Mouse (Mus musculus) limb, embryonic 15.5 days (tissue): ENCODE data around the gene Gm21830. TPM values are rescaled to one million over a fixed set of nuclear protein-coding genes. Genes with fewer than 3 reads are reported as not detected.
"Not testable (repeated sequence)": the region's sequence is repeated elsewhere in the genome, so short reads cannot be mapped to it uniquely, and the experiment has no call there.

Experiments
- ATAC-seq: fragments of 200-750 bp; cut with Nextera tagmentation; 2 replicates; pipeline ENCODE4 v1.8.0; 2017; ENCODE audit warnings: low read depth, moderate TSS enrichment; ENCODE audit not compliant: insufficient number of reproducible peaks, low FRiP score, low TSS enrichment
- H3K27ac ChIP-seq: fragments of 300-500 bp; sonication (generic); 2 replicates; pipeline ENCODE4 v1.5.1; 2015; ENCODE audit warnings: moderate library complexity, mild to moderate bottlenecking, inconsistent platforms
- H3K27me3 ChIP-seq: fragments of 300-500 bp; sonication (generic); 2 replicates; pipeline ENCODE4 v1.6.1; 2015; ENCODE audit warnings: inconsistent platforms
- H3K36me3 ChIP-seq: fragments of 300-500 bp; sonication (generic); 2 replicates; pipeline ENCODE4 v1.6.1; 2015; ENCODE audit warnings: inconsistent platforms
- H3K4me1 ChIP-seq: fragments of 300-500 bp; sonication (generic); 2 replicates; pipeline ENCODE4 v1.6.1; 2015; ENCODE audit warnings: inconsistent platforms
- H3K4me2 ChIP-seq: fragments of 300-500 bp; sonication (generic); 2 replicates; pipeline ENCODE4 v1.6.1; 2015; ENCODE audit warnings: mild to moderate bottlenecking, inconsistent platforms
- H3K4me3 ChIP-seq: fragments of 300-500 bp; sonication (generic); 2 replicates; pipeline ENCODE4 v1.5.1; 2015; ENCODE audit warnings: mild to moderate bottlenecking, inconsistent platforms
- H3K9ac ChIP-seq: fragments of 300-500 bp; sonication (generic); 2 replicates; pipeline ENCODE4 v1.6.1; 2015; ENCODE audit warnings: inconsistent platforms
- H3K9me3 ChIP-seq: fragments of 300-500 bp; sonication (generic); 2 replicates; pipeline ENCODE4 v1.6.1; 2016; ENCODE audit warnings: inconsistent platforms
- WGBS: fragments of 180-500 bp; shearing (Covaris S2); methylation state at CpG from one replicate; pipeline ENCODE4 v1.1.7; 2015; 5-methylcytosine and 5-hydroxymethylcytosine counted together
- polyA plus RNA-seq: library from polyadenylated mRNA; unstranded; fragments of >200 nt; fragmentation: Nextera tagmentation; extraction: Ambion mirVana; gene quantifications from 2 replicates; pipeline ENCODE4 v1.2.1, GENCODE M21; 2015

The Gm21830 gene
- polyA plus RNA-seq = not detected in 2 replicates

DNA sequence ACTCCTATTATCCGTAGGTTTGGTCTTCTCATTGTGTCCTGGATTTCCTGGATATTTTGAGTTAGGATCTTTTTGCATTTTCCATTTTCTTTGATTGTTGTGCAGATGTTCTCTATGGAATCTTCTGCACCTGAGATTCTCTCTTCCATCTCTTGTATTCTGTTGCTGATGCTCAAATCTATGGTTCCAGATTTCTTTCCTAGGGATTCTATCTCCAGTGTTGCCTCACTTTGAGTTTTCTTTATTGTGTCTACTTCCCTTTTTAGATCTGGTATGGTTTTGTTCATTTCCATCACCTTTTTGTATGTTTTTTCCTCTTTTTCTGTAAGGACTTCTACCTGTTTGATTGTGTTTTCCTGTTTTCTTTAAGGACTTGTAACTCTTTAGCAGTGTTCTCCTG is at the start of gene Gm21830:
Gene Gm21830 (plus strand): TSS at position 301 of the 400 bp plus-strand sequence.
- H3K4me2 ChIP-seq, H3K9me3 ChIP-seq, H3K27ac ChIP-seq, ATAC-seq, H3K4me1 ChIP-seq, H3K4me3 ChIP-seq, H3K9ac ChIP-seq, H3K27me3 ChIP-seq, H3K36me3 ChIP-seq: not testable (repeated sequence)
- no CpG with 5 or more reads among the region's 1 CpGs for WGBS

- WGBS = 49% methylated on average over 2 of the region's 2 CpGs
- no peak overlapping the region for H3K4me2 ChIP-seq
- H3K27ac ChIP-seq = no peak overlapping the region
- no peak overlapping the region for H3K4me3 ChIP-seq
- no peaks in the 10 kb centered on the region for H3K36me3 ChIP-seq
- H3K4me1 ChIP-seq = no peaks in the 10 kb centered on the region
- no peaks in the 10 kb centered on the region for H3K27me3 ChIP-seq
- no peak overlapping the region for H3K9ac ChIP-seq
- H3K9me3 ChIP-seq = no peaks in the 10 kb centered on the region
- ATAC-seq = no peak
Measured at GRCm38 (mm10) chr2:67364506-67364905, 49.0 kb upstream of the Gm21830 start.

- Histone ChIP-seq H3K27me3 (no peaks in the 10 kb centered on the region), H3K9ac (no peak overlapping the region), H3K36me3 (no peaks in the 10 kb centered on the region), H3K4me1 (no peaks in the 10 kb centered on the region), H3K4me3 (no peak overlapping the region), H3K27ac (no peak overlapping the region), H3K4me2 (no peak overlapping the region), H3K9me3 (no peaks in the 10 kb centered on the region)
- WGBS = 77% methylated on average over 3 of the region's 3 CpGs
- ATAC-seq = no peak
Measured at GRCm38 (mm10) chr2:67378504-67378903, 35.0 kb upstream of the Gm21830 start.

- Histone ChIP-seq H3K4me1 (no peaks in the 10 kb centered on the region), H3K27me3 (no peaks in the 10 kb centered on the region), H3K9me3 (no peaks in the 10 kb centered on the region), H3K4me3 (no peak overlapping the region), H3K4me2 (no peak overlapping the region), H3K9ac (no peak overlapping the region), H3K36me3 (no peaks in the 10 kb centered on the region), H3K27ac (no peak overlapping the region)
- ATAC-seq = no peak
Measured at GRCm38 (mm10) chr2:67420853-67421252, 7.3 kb downstream of the Gm21830 start.

DNA sequence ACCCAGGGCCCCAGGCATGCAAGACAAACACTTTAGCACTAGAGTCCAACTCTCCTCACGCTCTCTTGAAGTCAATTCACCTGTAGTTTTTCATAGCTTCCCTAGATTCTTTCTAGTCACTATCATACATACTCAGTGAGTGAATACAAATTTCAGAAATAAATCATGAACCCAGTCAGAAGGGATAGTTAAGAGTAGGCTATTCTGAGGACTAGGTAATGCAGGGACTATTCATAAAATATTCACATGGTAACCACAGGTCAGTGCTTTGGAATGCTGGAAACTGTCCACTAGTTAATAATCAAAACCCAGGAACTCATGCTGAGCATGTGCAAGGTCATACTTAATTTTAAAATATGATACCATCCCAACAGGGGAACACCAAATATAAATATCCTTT is 9.3 kb downstream of the Gm21830 start:
- ATAC-seq = no peak
- no peaks in the 10 kb centered on the region for H3K4me1 ChIP-seq
- no peak overlapping the region for H3K4me3 ChIP-seq
- H3K36me3 ChIP-seq = no peaks in the 10 kb centered on the region
- no peak overlapping the region for H3K9ac ChIP-seq
- 76% methylated on average over 1 of the region's 1 CpGs for WGBS
- H3K27me3 ChIP-seq = no peaks in the 10 kb centered on the region
- H3K4me2 ChIP-seq = no peak overlapping the region
- no peak overlapping the region for H3K27ac ChIP-seq
- no peaks in the 10 kb centered on the region for H3K9me3 ChIP-seq

DNA sequence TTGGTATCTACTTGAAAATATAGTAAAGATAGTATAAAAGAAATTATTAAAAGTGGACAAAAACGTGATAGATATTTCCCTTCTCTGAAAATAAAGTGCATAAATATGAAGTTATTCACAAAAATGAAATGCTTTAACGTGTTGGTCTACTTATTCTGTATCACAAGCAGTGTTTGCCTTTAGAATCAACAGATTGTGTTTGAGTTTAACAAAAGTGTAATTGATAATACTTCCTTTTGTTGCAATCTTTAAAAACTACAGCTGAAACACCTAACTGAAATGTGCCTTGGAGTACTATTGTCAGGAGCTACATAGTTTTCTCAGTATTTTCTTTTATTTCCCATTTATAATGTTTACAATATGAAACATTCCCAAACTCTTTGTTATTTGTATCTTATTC is 19.6 kb downstream of the Gm21830 start, which contains the start of gene Gm26727:
Gene Gm26727 (minus strand): TSS at position 101 of the 400 bp plus-strand sequence.
- Histone ChIP-seq H3K4me1 (no peaks in the 10 kb centered on the region), H3K4me2 (no peak within 1 kb of the TSS), H3K4me3 (no peak within 1 kb of the TSS), H3K9ac (no peak within 1 kb of the TSS), H3K36me3 (no peaks in the 10 kb centered on the region), H3K9me3 (no peaks in the 10 kb centered on the region), H3K27ac (no peak within 1 kb of the TSS), H3K27me3 (no peaks in the 10 kb centered on the region)
- WGBS = 52% methylated on average over 2 of the region's 2 CpGs
- ATAC-seq = no peak

DNA sequence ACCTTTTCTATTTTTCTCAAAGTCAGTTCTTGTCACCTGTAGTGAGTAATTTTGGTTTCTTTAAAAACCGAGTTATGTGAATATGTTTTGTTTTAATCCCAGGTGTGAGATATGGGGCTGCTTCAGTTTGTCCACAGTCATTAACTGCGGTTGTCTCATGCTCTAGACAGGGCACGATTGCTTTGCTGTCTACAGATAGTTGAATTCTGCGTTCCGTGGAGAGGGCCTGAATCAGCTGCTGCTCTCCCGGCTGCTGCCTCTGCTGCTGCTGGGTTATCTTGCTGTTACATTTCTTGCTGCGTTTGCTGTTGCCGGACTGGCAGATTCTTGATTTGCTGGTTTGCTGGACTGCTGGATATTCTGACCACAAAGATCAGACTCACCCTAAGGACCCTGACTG is 24.8 kb downstream of the Gm21830 start:
- no peak for ATAC-seq
- Histone ChIP-seq H3K4me2 (no peak overlapping the region), H3K4me1 (no peaks in the 10 kb centered on the region), H3K27me3 (no peaks in the 10 kb centered on the region), H3K9me3 (no peaks in the 10 kb centered on the region), H3K4me3 (no peak overlapping the region), H3K27ac (no peak overlapping the region), H3K9ac (no peak overlapping the region), H3K36me3 (no peaks in the 10 kb centered on the region)
- 85% methylated on average over 8 of the region's 8 CpGs for WGBS

DNA sequence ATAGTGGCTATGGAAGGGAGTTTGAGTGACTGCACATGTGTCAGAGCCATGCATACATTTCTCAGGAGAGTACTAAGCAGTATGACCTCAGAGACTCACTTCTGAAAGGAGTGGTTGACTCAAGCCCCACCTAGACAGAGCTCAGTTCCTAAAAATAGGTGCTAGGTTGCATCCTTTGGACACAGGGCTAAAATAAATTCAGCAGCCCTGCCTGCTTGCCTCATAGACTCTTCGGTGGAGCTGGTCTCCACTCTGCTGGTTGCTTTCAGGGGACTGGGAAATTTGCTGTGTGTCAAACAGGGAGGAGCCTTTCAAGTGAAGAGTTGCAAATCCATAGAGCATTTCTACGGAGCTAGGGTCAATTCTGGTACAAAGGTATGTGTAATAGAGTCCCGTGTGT is 32.3 kb downstream of the Gm21830 start, which contains the start of gene Xirp2:
Gene Xirp2 (plus strand): TSS at position 223 of the 400 bp plus-strand sequence.
- no peaks in the 10 kb centered on the region for H3K4me1 ChIP-seq
- H3K36me3 ChIP-seq = no peaks in the 10 kb centered on the region
- no peak within 1 kb of the TSS for H3K9ac ChIP-seq
- H3K27ac ChIP-seq = no peak within 1 kb of the TSS
- H3K4me2 ChIP-seq = no peak within 1 kb of the TSS
- H3K27me3 ChIP-seq = no peaks in the 10 kb centered on the region
- WGBS = 63% methylated on average over 3 of the region's 3 CpGs
- ATAC-seq = no peak
- no peaks in the 10 kb centered on the region for H3K9me3 ChIP-seq
- no peak within 1 kb of the TSS for H3K4me3 ChIP-seq

- Histone ChIP-seq H3K36me3 (no peaks in the 10 kb centered on the region), H3K4me2 (no peak overlapping the region), H3K9me3 (no peaks in the 10 kb centered on the region), H3K27me3 (no peaks in the 10 kb centered on the region), H3K4me3 (no peak overlapping the region), H3K9ac (no peak overlapping the region), H3K27ac (no peak overlapping the region), H3K4me1 (no peaks in the 10 kb centered on the region)
- no peak for ATAC-seq
- WGBS = 64% methylated on average over 1 of the region's 1 CpGs
Measured at GRCm38 (mm10) chr2:67446772-67447171, 33.2 kb downstream of the Gm21830 start.

- WGBS = 60% methylated on average over 12 of the region's 12 CpGs
Measured at GRCm38 (mm10) chr2:67447206-67447605, 33.7 kb downstream of the Gm21830 start.

GRCm38 (mm10) chr2:67460857-67461256 is 47.3 kb downstream of the Gm21830 start:
- no peak overlapping the region for H3K4me3 ChIP-seq
- no peak overlapping the region for H3K27ac ChIP-seq
- H3K27me3 ChIP-seq = no peaks in the 10 kb centered on the region
- no peaks in the 10 kb centered on the region for H3K4me1 ChIP-seq
- H3K9ac ChIP-seq = no peak overlapping the region
- no peak overlapping the region for H3K4me2 ChIP-seq
- H3K36me3 ChIP-seq = no peaks in the 10 kb centered on the region
- no peak for ATAC-seq
- 81% methylated on average over 3 of the region's 3 CpGs for WGBS
- H3K9me3 ChIP-seq = no peaks in the 10 kb centered on the region

More at GRCm38 (mm10) chr2:67447206-67447605, 33.7 kb downstream of the Gm21830 start:
- no peak overlapping the region for H3K27ac ChIP-seq
- H3K4me1 ChIP-seq = no peaks in the 10 kb centered on the region
- ATAC-seq = no peak
- no peaks in the 10 kb centered on the region for H3K9me3 ChIP-seq
- no peak overlapping the region for H3K4me2 ChIP-seq
- no peak overlapping the region for H3K9ac ChIP-seq
- H3K36me3 ChIP-seq = no peaks in the 10 kb centered on the region
- no peak overlapping the region for H3K4me3 ChIP-seq
- H3K27me3 ChIP-seq = no peaks in the 10 kb centered on the region

- Histone ChIP-seq H3K4me3 (no peak overlapping the region), H3K9ac (no peak overlapping the region), H3K9me3 (no peaks in the 10 kb centered on the region), H3K27me3 (no peaks in the 10 kb centered on the region), H3K4me2 (no peak overlapping the region), H3K27ac (no peak overlapping the region), H3K36me3 (no peaks in the 10 kb centered on the region), H3K4me1 (no peaks in the 10 kb centered on the region)
- 86% methylated on average over 7 of the region's 7 CpGs for WGBS
- no peak for ATAC-seq
Measured at GRCm38 (mm10) chr2:67467036-67467435, 53.5 kb downstream of the Gm21830 start.

- H3K9me3 ChIP-seq, H3K27ac ChIP-seq, H3K4me2 ChIP-seq, H3K4me1 ChIP-seq, H3K9ac ChIP-seq, H3K27me3 ChIP-seq, H3K4me3 ChIP-seq, H3K36me3 ChIP-seq, ATAC-seq: not testable (repeated sequence)
- WGBS = 83% methylated on average over 5 of the region's 5 CpGs
Measured at GRCm38 (mm10) chr2:67470030-67470429, 56.5 kb downstream of the Gm21830 start.
